Mouse (Mus musculus) midbrain, embryonic 11.5 days (tissue): ENCODE data around the gene Cpne4. TPM values are rescaled to one million over a fixed set of nuclear protein-coding genes. Genes with fewer than 3 reads are reported as not detected.

Experiments
- ATAC-seq: fragments of 200-750 bp; cut with Nextera tagmentation; 2 replicates; pipeline ENCODE4 v1.8.0; 2017; ENCODE audit warnings: moderate TSS enrichment, moderate library complexity; ENCODE audit not compliant: low FRiP score
- DNase-seq: peaks from one replicate; pipeline ENCODE4 v3.0.0; 2015; ENCODE audit warnings: low spot score; ENCODE audit errors: missing footprints
- H3K27ac ChIP-seq: fragments of 300-500 bp; sonication (generic); 2 replicates; pipeline ENCODE4 v1.5.1; 2014; ENCODE audit warnings: low read depth, low read length
- H3K27me3 ChIP-seq: fragments of 300-500 bp; sonication (generic); 2 replicates; pipeline ENCODE4 v1.6.1; 2014; ENCODE audit warnings: mild to moderate bottlenecking, low read length, moderate library complexity, mixed read lengths; ENCODE audit not compliant: control insufficient read depth, insufficient read depth
- H3K36me3 ChIP-seq: fragments of 300-500 bp; sonication (generic); 2 replicates; pipeline ENCODE4 v1.6.1; 2014; ENCODE audit warnings: mild to moderate bottlenecking, low read length, moderate library complexity, mixed read lengths; ENCODE audit not compliant: control insufficient read depth, insufficient read depth
- H3K4me1 ChIP-seq: fragments of 300-500 bp; sonication (generic); 2 replicates; pipeline ENCODE4 v1.6.1; 2014; ENCODE audit warnings: low read length; ENCODE audit not compliant: control insufficient read depth, insufficient read depth
- H3K4me2 ChIP-seq: fragments of 300-500 bp; sonication (generic); 2 replicates; pipeline ENCODE4 v1.6.1; 2014; ENCODE audit warnings: mild to moderate bottlenecking, moderate library complexity
- H3K4me3 ChIP-seq: fragments of 300-500 bp; sonication (generic); 2 replicates; pipeline ENCODE4 v1.5.1; 2014; ENCODE audit warnings: low read depth, low read length
- H3K9ac ChIP-seq: fragments of 300-500 bp; sonication (generic); 2 replicates; pipeline ENCODE4 v1.6.1; 2014; ENCODE audit warnings: low read length
- H3K9me3 ChIP-seq: fragments of 300-500 bp; sonication (generic); 2 replicates; pipeline ENCODE4 v1.6.1; 2016; ENCODE audit warnings: low read length; ENCODE audit not compliant: control insufficient read depth
- WGBS: fragments of 180-500 bp; shearing (Covaris S2); extraction: QIAGEN DNeasy Blood & Tissue Kit; methylation state at CpG from one replicate; pipeline ENCODE4 v1.1.7; 2014; 5-methylcytosine and 5-hydroxymethylcytosine counted together
- polyA plus RNA-seq: library from polyadenylated mRNA; unstranded; fragments of >200 nt; fragmentation: Nextera tagmentation; extraction: Ambion mirVana; gene quantifications from 2 replicates; pipeline ENCODE4 v1.2.1, GENCODE M21; 2014

The Cpne4 gene
- polyA plus RNA-seq, 1 experiment from 2014 or later = 2.1 TPM

GRCm38 (mm10) chr9:105018186-105018585, 471.1 kb downstream of the Cpne4 start:
- no peak for DNase-seq
- no peaks in the 10 kb centered on the region for H3K27me3 ChIP-seq
- no peak overlapping the region for H3K4me2 ChIP-seq
- no peaks in the 10 kb centered on the region for H3K36me3 ChIP-seq
- H3K9ac ChIP-seq = no peak overlapping the region
- H3K27ac ChIP-seq = no peak overlapping the region
- no peaks in the 10 kb centered on the region for H3K4me1 ChIP-seq
- H3K9me3 ChIP-seq = no peaks in the 10 kb centered on the region
- no peak overlapping the region for H3K4me3 ChIP-seq
- no peak for ATAC-seq
- WGBS = 93% methylated on average over 7 of the region's 7 CpGs

GRCm38 (mm10) chr9:105028311-105028710, 481.2 kb downstream of the Cpne4 start:
- no peak overlapping the region for H3K4me3 ChIP-seq
- 80% methylated on average over 3 of the region's 3 CpGs for WGBS
- H3K36me3 ChIP-seq = no peaks in the 10 kb centered on the region
- H3K4me1 ChIP-seq = no peaks in the 10 kb centered on the region
- H3K27ac ChIP-seq = no peak overlapping the region
- no peak overlapping the region for H3K9ac ChIP-seq
- ATAC-seq (no peak), DNase-seq (no peak)
- H3K27me3 ChIP-seq = no peaks in the 10 kb centered on the region
- H3K4me2 ChIP-seq = no peak overlapping the region
- no peaks in the 10 kb centered on the region for H3K9me3 ChIP-seq

GRCm38 (mm10) chr9:105032572-105032971, 485.5 kb downstream of the Cpne4 start:
- ATAC-seq (no peak), DNase-seq (no peak)
- H3K9me3 ChIP-seq = no peaks in the 10 kb centered on the region
- 91% methylated on average over 9 of the region's 9 CpGs for WGBS
- H3K4me2 ChIP-seq = no peak overlapping the region
- H3K27ac ChIP-seq = no peak overlapping the region
- H3K4me1 ChIP-seq = no peaks in the 10 kb centered on the region
- no peak overlapping the region for H3K9ac ChIP-seq
- H3K27me3 ChIP-seq = no peaks in the 10 kb centered on the region
- no peak overlapping the region for H3K4me3 ChIP-seq
- H3K36me3 ChIP-seq = no peaks in the 10 kb centered on the region

DNA sequence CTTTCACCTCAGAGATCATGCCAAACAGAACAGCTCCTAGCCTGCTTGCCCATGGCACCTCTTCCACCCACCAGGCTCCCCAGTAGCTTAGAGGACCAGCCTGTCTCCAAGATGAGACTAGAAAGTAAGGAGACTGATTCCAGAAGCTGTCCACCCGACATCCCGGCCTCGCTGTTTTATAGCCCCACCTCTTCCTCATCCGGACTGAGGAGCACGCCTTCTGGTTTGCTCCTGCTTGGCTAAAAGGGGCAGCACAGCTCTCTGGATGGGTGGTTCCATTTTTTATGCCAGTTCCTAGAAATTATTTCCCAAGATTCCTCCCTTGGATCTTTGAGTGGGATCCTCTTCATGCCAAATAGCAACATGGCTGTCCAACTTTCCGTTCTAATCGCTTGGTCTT, 486.6 kb downstream of the Cpne4 start:
- no peak overlapping the region for H3K4me2 ChIP-seq
- ATAC-seq (no peak), DNase-seq (no peak)
- H3K36me3 ChIP-seq = no peaks in the 10 kb centered on the region
- H3K27ac ChIP-seq = no peak overlapping the region
- no peaks in the 10 kb centered on the region for H3K9me3 ChIP-seq
- no peak overlapping the region for H3K4me3 ChIP-seq
- no peak overlapping the region for H3K9ac ChIP-seq
- no peaks in the 10 kb centered on the region for H3K27me3 ChIP-seq
- H3K4me1 ChIP-seq = no peaks in the 10 kb centered on the region
- WGBS = 90% methylated on average over 7 of the region's 7 CpGs

DNA sequence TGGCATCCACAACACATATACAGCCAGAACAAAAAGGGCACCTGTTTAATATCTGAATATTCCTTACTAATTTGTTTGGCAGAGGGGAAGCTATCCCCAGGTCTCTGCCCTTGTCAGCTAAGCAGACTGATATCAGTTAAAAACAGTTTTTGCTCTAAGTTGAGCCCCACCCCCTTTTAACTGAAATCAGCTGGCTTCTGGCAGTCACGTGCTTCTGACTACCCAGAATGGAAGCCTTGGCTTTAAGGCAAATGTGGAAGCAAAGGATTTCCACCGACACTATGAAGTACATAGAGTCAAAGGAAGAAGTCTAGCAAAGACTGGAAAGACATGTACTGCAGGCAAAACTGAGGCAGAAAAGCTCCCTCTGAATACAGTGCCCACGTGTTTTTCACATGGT, 490.8 kb downstream of the Cpne4 start:
- Histone ChIP-seq H3K9me3 (no peaks in the 10 kb centered on the region), H3K27ac (no peak overlapping the region), H3K27me3 (no peaks in the 10 kb centered on the region), H3K4me1 (no peaks in the 10 kb centered on the region), H3K4me3 (no peak overlapping the region), H3K36me3 (no peaks in the 10 kb centered on the region), H3K4me2 (no peak overlapping the region), H3K9ac (no peak overlapping the region)
- DNase-seq (no peak), ATAC-seq (no peak)
- WGBS = 84% methylated on average over 3 of the region's 3 CpGs

- no peaks in the 10 kb centered on the region for H3K27me3 ChIP-seq
- H3K4me1 ChIP-seq = no peaks in the 10 kb centered on the region
- ATAC-seq (no peak), DNase-seq (no peak)
- no peak overlapping the region for H3K4me2 ChIP-seq
- H3K9ac ChIP-seq = no peak overlapping the region
- no peaks in the 10 kb centered on the region for H3K36me3 ChIP-seq
- 78% methylated on average over 7 of the region's 7 CpGs for WGBS
- no peaks in the 10 kb centered on the region for H3K9me3 ChIP-seq
- H3K27ac ChIP-seq = no peak overlapping the region
- no peak overlapping the region for H3K4me3 ChIP-seq
These were observed 498.9 kb downstream of the Cpne4 start for GRCm38 (mm10) chr9:105046014-105046413.

DNA sequence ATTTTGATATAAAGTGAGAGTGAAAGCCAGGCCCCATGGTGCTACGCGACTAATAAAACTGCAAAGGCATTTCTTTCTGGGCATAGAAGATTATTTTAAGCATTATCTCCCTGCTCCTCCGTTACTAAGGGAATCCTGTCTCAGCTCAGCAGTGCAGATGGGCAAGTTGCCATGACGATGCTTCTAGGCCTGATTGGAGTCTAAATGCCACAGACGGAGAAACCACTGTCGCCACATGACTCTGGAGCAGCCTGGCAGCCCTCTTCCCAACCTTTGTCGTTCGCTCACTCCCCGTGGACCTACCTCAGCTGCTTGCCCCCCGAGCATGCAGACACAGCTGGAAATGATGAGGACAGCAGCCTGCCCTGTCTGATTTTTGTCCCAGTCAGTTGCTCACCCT, 501.3 kb downstream of the Cpne4 start:
- no peak overlapping the region for H3K27ac ChIP-seq
- WGBS = 46% methylated on average over 10 of the region's 10 CpGs
- no peak for DNase-seq
- no peaks in the 10 kb centered on the region for H3K27me3 ChIP-seq
- H3K9me3 ChIP-seq = no peaks in the 10 kb centered on the region
- H3K4me3 ChIP-seq = no peak overlapping the region
- ATAC-seq = no peak
- no peaks in the 10 kb centered on the region for H3K36me3 ChIP-seq
- no peak overlapping the region for H3K4me2 ChIP-seq
- no peaks in the 10 kb centered on the region for H3K4me1 ChIP-seq
- H3K9ac ChIP-seq = no peak overlapping the region

DNA sequence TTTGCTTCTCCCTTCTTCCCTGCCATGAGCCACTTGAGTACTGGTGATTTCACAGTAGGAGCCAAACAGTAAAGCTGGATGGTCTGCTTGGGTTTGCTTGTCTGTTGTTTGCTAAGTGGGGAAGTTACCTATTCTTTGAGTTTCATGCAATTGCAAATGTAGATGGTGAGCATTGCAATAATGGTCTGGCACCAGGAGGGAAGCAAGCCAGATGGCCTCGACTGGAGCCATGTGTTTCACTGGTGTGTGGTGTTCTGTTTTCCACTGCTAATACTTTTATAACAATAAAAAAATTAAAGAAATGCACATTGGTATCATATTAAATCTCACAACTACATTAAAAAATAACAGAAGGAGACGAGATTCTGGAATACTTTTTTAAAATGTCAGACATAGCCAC, 502.6 kb downstream of the Cpne4 start:
- peaks cover 3% of the 10 kb centered on the region; the same call in 1 of the 2 replicates for H3K4me1 ChIP-seq

GRCm38 (mm10) chr9:105050257-105050656, 503.2 kb downstream of the Cpne4 start:
- DNase-seq (no peak), ATAC-seq (no peak)
- no peak overlapping the region for H3K27ac ChIP-seq
- peaks cover 3% of the 10 kb centered on the region; the same call in 1 of the 2 replicates for H3K4me1 ChIP-seq
- H3K4me2 ChIP-seq = no peak overlapping the region
- no peaks in the 10 kb centered on the region for H3K27me3 ChIP-seq
- H3K4me3 ChIP-seq = no peak overlapping the region
- H3K9me3 ChIP-seq = no peaks in the 10 kb centered on the region
- no peaks in the 10 kb centered on the region for H3K36me3 ChIP-seq
- no peak overlapping the region for H3K9ac ChIP-seq
- WGBS = 63% methylated on average over 2 of the region's 2 CpGs

More for the DNA sequence above, 502.6 kb downstream of the Cpne4 start:
- Histone ChIP-seq H3K9ac (no peak overlapping the region), H3K4me3 (no peak overlapping the region), H3K27me3 (no peaks in the 10 kb centered on the region), H3K36me3 (no peaks in the 10 kb centered on the region), H3K27ac (no peak overlapping the region), H3K9me3 (no peaks in the 10 kb centered on the region), H3K4me2 (no peak overlapping the region)
- no peak for ATAC-seq
- DNase-seq = no peak
- WGBS = 64% methylated on average over 2 of the region's 2 CpGs
